Mouse (Mus musculus): ENCODE data around the gene Vmn1r4.

GRCm38 (mm10) chr6:56923726-56924707, at the start of gene Vmn1r4, which contains the start of gene Nt5c3:
- TF ChIP-seq GATA1 (IDR thresholded peaks at IDR 0.05; ENCODE audit: borderline replicate concordance, low read length) (no peak), CTCF (IDR thresholded peaks at IDR 0.05; ENCODE audit: low read depth, low read length) (no peak), GATA2 (IDR thresholded peaks at IDR 0.05; ENCODE audit: borderline replicate concordance, low read depth, low read length) (no peak), TAL1 (conservative IDR thresholded peaks at IDR 0.05; ENCODE audit: low read depth, low read length) (no peak), POLR2AphosphoS5 (IDR thresholded peaks at IDR 0.05; ENCODE audit: insufficient replicate concordance, low read depth, low read length) (no peak)

Data from G1E (cell line).